Mouse (Mus musculus): Measurements from ENCODE around the gene Herpud2.
A peak's percentile ranks its signal among the peaks of the same experiment; 100 is the strongest.

Herpud2 gene

GRCm38 (mm10) chr9:25151611-25152241 is at the start of gene Herpud2:
TSS of gene Herpud2 (minus strand) at chr9:25151820.
- DNase-seq = peak; percentile 94 to 97

GRCm38 (mm10) chr9:25200987-25201386 is 49.4 kb upstream of the Herpud2 start:
- no peak for DNase-seq

- DNase-seq = no peak
Measured at GRCm38 (mm10) chr9:25200148-25200547, 48.5 kb upstream of the Herpud2 start.

- no peak for DNase-seq
Measured at GRCm38 (mm10) chr9:25196746-25197145, 45.1 kb upstream of the Herpud2 start.

- no peak for DNase-seq
Measured at GRCm38 (mm10) chr9:25191612-25192011, 40.0 kb upstream of the Herpud2 start.

- DNase-seq = no peak
Measured at GRCm38 (mm10) chr9:25186501-25186900, 34.9 kb upstream of the Herpud2 start.

GRCm38 (mm10) chr9:25185854-25186253 is 34.2 kb upstream of the Herpud2 start:
- DNase-seq = no peak

GRCm38 (mm10) chr9:25184606-25185005 is 33.0 kb upstream of the Herpud2 start:
- DNase-seq = no peak

GRCm38 (mm10) chr9:25178066-25178465 is 26.4 kb upstream of the Herpud2 start:
- DNase-seq = peak; percentile 17 to 27

GRCm38 (mm10) chr9:25177201-25177600 is 25.6 kb upstream of the Herpud2 start:
- peak; percentile 20 to 47 for DNase-seq

- no peak for DNase-seq
Measured at GRCm38 (mm10) chr9:25176562-25176961, 24.9 kb upstream of the Herpud2 start.

GRCm38 (mm10) chr9:25175978-25176377 is 24.4 kb upstream of the Herpud2 start:
- DNase-seq = no peak

GRCm38 (mm10) chr9:25175039-25175442 is 23.4 kb upstream of the Herpud2 start:
- peak; percentile 26 to 45 for DNase-seq

GRCm38 (mm10) chr9:25174614-25175013 is 23.0 kb upstream of the Herpud2 start:
- DNase-seq = no peak

GRCm38 (mm10) chr9:25173171-25173570 is 21.6 kb upstream of the Herpud2 start:
- peak in 1 of 2 experiments; percentile 13 for DNase-seq

- DNase-seq = no peak
Measured at GRCm38 (mm10) chr9:25169626-25170025, 18.0 kb upstream of the Herpud2 start.

GRCm38 (mm10) chr9:25167458-25168084 is 16.0 kb upstream of the Herpud2 start:
- peak; percentile 85 to 86 for DNase-seq

- DNase-seq = no peak
Measured at GRCm38 (mm10) chr9:25158218-25158617, 6.6 kb upstream of the Herpud2 start.

- DNase-seq = no peak
Measured at GRCm38 (mm10) chr9:25156377-25156776, 4.8 kb upstream of the Herpud2 start.

- DNase-seq = no peak
Measured at GRCm38 (mm10) chr9:25153066-25153465, 1.4 kb upstream of the Herpud2 start.

- DNase-seq = no peak
Measured at GRCm38 (mm10) chr9:25152457-25152856, 837 bp upstream of the Herpud2 start.

- DNase-seq = peak in 1 of 2 experiments; percentile 81
Measured at GRCm38 (mm10) chr9:25150791-25151610, 619 bp downstream of the Herpud2 start.

- no peak for DNase-seq
Measured at GRCm38 (mm10) chr9:25148767-25149166, 2.9 kb downstream of the Herpud2 start.

GRCm38 (mm10) chr9:25145925-25146324 is 5.7 kb downstream of the Herpud2 start:
- no peak for DNase-seq
